Mouse (Mus musculus) hindbrain, embryonic 11.5 days (tissue): ENCODE measurements around the gene Zfp879. TPM values are rescaled to one million over a fixed set of nuclear protein-coding genes. Genes with fewer than 3 reads are reported as not detected.

Experiments used
- ATAC-seq: fragments of 200-750 bp; cut with Nextera tagmentation; 2 replicates; pipeline ENCODE4 v1.8.0; 2017; ENCODE audit warnings: mild to moderate bottlenecking, moderate TSS enrichment, moderate library complexity; ENCODE audit not compliant: low FRiP score
- DNase-seq: peaks from one replicate; pipeline ENCODE4 v3.0.0-alpha.2; 2015; ENCODE audit warnings: low spot score
- H3K27ac ChIP-seq: fragments of 300-500 bp; sonication (generic); 2 replicates; pipeline ENCODE4 v1.5.1; 2014; ENCODE audit warnings: mild to moderate bottlenecking, low read depth, low read length
- H3K27me3 ChIP-seq: fragments of 300-500 bp; sonication (generic); 2 replicates; pipeline ENCODE4 v1.6.1; 2014; ENCODE audit warnings: mild to moderate bottlenecking, low read length, moderate library complexity, mixed read lengths; ENCODE audit not compliant: control insufficient read depth, insufficient read depth
- H3K36me3 ChIP-seq: fragments of 300-500 bp; sonication (generic); 2 replicates; pipeline ENCODE4 v1.6.1; 2014; ENCODE audit warnings: mild to moderate bottlenecking, low read length, moderate library complexity, mixed read lengths; ENCODE audit not compliant: control insufficient read depth, insufficient read depth
- H3K4me1 ChIP-seq: fragments of 300-500 bp; sonication (generic); replicated peaks from 2 replicates; pipeline ENCODE4 v1.6.1; 2014; ENCODE audit warnings: low read length, mixed read lengths; ENCODE audit not compliant: control insufficient read depth, insufficient read depth
- H3K4me2 ChIP-seq: fragments of 300-500 bp; sonication (generic); replicated peaks from 2 replicates; pipeline ENCODE4 v1.6.1; 2014; ENCODE audit warnings: mild to moderate bottlenecking, low read depth, low read length
- H3K4me3 ChIP-seq: fragments of 300-500 bp; sonication (generic); 2 replicates; pipeline ENCODE4 v1.5.1; 2014; ENCODE audit warnings: low read depth, low read length
- H3K9ac ChIP-seq: fragments of 300-500 bp; sonication (generic); 2 replicates; pipeline ENCODE4 v1.6.1; 2014; ENCODE audit warnings: low read depth, low read length
- H3K9me3 ChIP-seq: fragments of 300-500 bp; sonication (generic); 2 replicates; pipeline ENCODE4 v1.6.1; 2016; ENCODE audit warnings: low read length; ENCODE audit not compliant: control insufficient read depth
- WGBS: fragments of 180-500 bp; shearing (Covaris S2); extraction: QIAGEN DNeasy Blood & Tissue Kit; methylation state at CpG from one replicate; pipeline ENCODE4 v1.1.7; 2014; 5-methylcytosine and 5-hydroxymethylcytosine counted together
- polyA plus RNA-seq: library from polyadenylated mRNA; unstranded; fragments of >200 nt; fragmentation: Nextera tagmentation; extraction: Ambion mirVana; gene quantifications from 2 replicates; pipeline ENCODE4 v1.2.1, GENCODE M21; 2014

Gene Zfp879
- polyA plus RNA-seq, 1 experiment from 2014 or later, result 0.57 TPM

GRCm38 (mm10) chr11:50798836-50799235 lies 42.5 kb downstream of the Zfp879 start:
- Histone ChIP-seq H3K4me2 (no peak overlapping the region), H3K4me3 (no peak overlapping the region), H3K27me3 (no peaks in the 10 kb centered on the region), H3K9ac (no peak overlapping the region), H3K9me3 (no peaks in the 10 kb centered on the region), H3K36me3 (no peaks in the 10 kb centered on the region), H3K4me1 (no peaks in the 10 kb centered on the region), H3K27ac (no peak overlapping the region)
- DNase-seq (no peak), ATAC-seq (no peak)

GRCm38 (mm10) chr11:50797674-50798073 lies 43.7 kb downstream of the Zfp879 start:
- Histone ChIP-seq H3K9ac (no peak overlapping the region), H3K9me3 (no peaks in the 10 kb centered on the region), H3K4me1 (no peaks in the 10 kb centered on the region), H3K27ac (no peak overlapping the region), H3K4me3 (no peak overlapping the region), H3K27me3 (no peaks in the 10 kb centered on the region), H3K4me2 (no peak overlapping the region), H3K36me3 (no peaks in the 10 kb centered on the region)
- DNase-seq (no peak), ATAC-seq (no peak)
- 82% methylated on average over 11 of the region's 11 CpGs for WGBS

Other genes with a start within 250 kb of the Zfp879 start
- 1.8 and 2.4 TPM in 2 replicates for gene Adamts2, start 239.5 kb downstream of the Zfp879 start, polyA plus RNA-seq
- 39.4 and 46.4 TPM in 2 replicates for gene Zfp354c, start 13.8 kb downstream of the Zfp879 start, polyA plus RNA-seq
- gene Grm6, start 9.1 kb upstream of the Zfp879 start, polyA plus RNA-seq, result not detected in 2 replicates
- gene Zfp454, start 46.1 kb upstream of the Zfp879 start, polyA plus RNA-seq, result 15.5 and 16.4 TPM in 2 replicates
- gene Zfp2, start 74.6 kb upstream of the Zfp879 start, polyA plus RNA-seq, result 30.6 and 37.0 TPM in 2 replicates
- 1.8 and 2.1 TPM in 2 replicates for gene Zfp354b, start 90.1 kb upstream of the Zfp879 start, polyA plus RNA-seq
- gene 4933414I15Rik, start 102.2 kb upstream of the Zfp879 start, polyA plus RNA-seq, result not detected in 2 replicates
- not detected in 2 replicates for gene Prop1, start 112.2 kb upstream of the Zfp879 start, polyA plus RNA-seq
- gene Olfr1378, start 125.0 kb upstream of the Zfp879 start, polyA plus RNA-seq, result not detected in 2 replicates
- not detected in 2 replicates for gene Olfr1377, start 140.4 kb upstream of the Zfp879 start, polyA plus RNA-seq
- not detected in 2 replicates for gene Olfr51, start 162.0 kb upstream of the Zfp879 start, polyA plus RNA-seq
- not detected in 2 replicates for gene Olfr54, start 172.7 kb upstream of the Zfp879 start, polyA plus RNA-seq
- not detected in 2 replicates for gene Olfr1375, start 206.6 kb upstream of the Zfp879 start, polyA plus RNA-seq
- gene Zfp354a, start 217.7 kb upstream of the Zfp879 start, polyA plus RNA-seq, result 9.1 and 10.5 TPM in 2 replicates